ENCODE assay signal across 26 mouse cellular contexts in genomic region chr19:28577023-28577422, GRCm38 (mm10).
A peak's percentile ranks its signal among the peaks of the same experiment; 100 is the strongest.
DNase-seq lines count a peak whose midpoint lies in the region; ATAC-seq and TF ChIP-seq lines count a peak whose summit lies in the region.
"Had no signal": no experiment of that assay in that cellular context is flagged by ENCODE, and none has a peak within 500 bp of the region (broad histone marks: within the 10 kb centered on the region; RNA-seq: fewer than 3 reads in every experiment).

No protein-coding gene starts in this region.

- TF ChIP-seq CTCF in lung, adult 2 months (IDR thresholded peaks at IDR 0.05; ENCODE audit: insufficient read depth, low read length), result no peak

- ATAC-seq in lung, embryonic 16.5 days (ENCODE audit: low read depth), result peak; percentile 87
- ATAC-seq in midbrain, embryonic 13.5 days, result no peak
- ATAC-seq: activated CD4-positive, CD25-positive, alpha-beta regulatory T cell, adult 4 months; intestine, embryonic 15.5 days; midbrain, embryonic 15.5 days had no signal

- WGBS in lung, embryonic 16.5 days, result 43% methylated on average over 12 of the region's 12 CpGs
- whole genome bisulfite sequencing in lung, adult 2 months, result 75% methylated on average over 12 of the region's 12 CpGs
- 93% methylated on average over 12 of the region's 12 CpGs for WGBS in midbrain, embryonic 13.5 days

- H3K27ac ChIP-seq in lung, embryonic 16.5 days (ENCODE audit: low read length), result peak overlapping the region; percentile 33; the same call in 1 of the 2 replicates
- no peak overlapping the region for H3K27ac ChIP-seq in midbrain, embryonic 13.5 days
- H3K27ac ChIP-seq: forebrain, embryonic 10.5 days; heart, embryonic 13.5 days; hindbrain, embryonic 14.5 days; intestine, embryonic 15.5 days; midbrain, embryonic 15.5 days; neural tube, embryonic 15.5 days had no signal

- H3K27me3 ChIP-seq in lung, embryonic 16.5 days (ENCODE audit: control insufficient read depth, insufficient read depth, low read depth, low read length), result no peaks in the 10 kb centered on the region
- peaks cover 15% of the 10 kb centered on the region for H3K27me3 ChIP-seq in midbrain, embryonic 13.5 days
- H3K27me3 ChIP-seq: heart, embryonic 13.5 days; intestine, embryonic 15.5 days; midbrain, embryonic 15.5 days; neural tube, embryonic 15.5 days had no signal

- no peaks in the 10 kb centered on the region for H3K36me3 ChIP-seq in lung, embryonic 16.5 days (ENCODE audit: control insufficient read depth, insufficient read depth, low read length)
- no peaks in the 10 kb centered on the region for H3K36me3 ChIP-seq in midbrain, embryonic 13.5 days
- H3K36me3 ChIP-seq: forebrain, embryonic 10.5 days; G1E; heart, embryonic 13.5 days; intestine, embryonic 15.5 days; midbrain, embryonic 15.5 days; neural tube, embryonic 15.5 days had no signal

- peak; percentile 10 to 16 for DNase-seq in frontal cortex, postnatal 36 days (ENCODE audit: low spot score in 2 of 2)
- no peak for DNase-seq in frontal cortex, postnatal 10 days (ENCODE audit: low spot score in 2 of 2)
- no peak for DNase-seq in lung, adult 2 months
- peak; percentile 44 to 48 for DNase-seq in layer of hippocampus, adult 8-10 months (ENCODE audit: low spot score in 2 of 2)
- peak; percentile 14 for DNase-seq in lung, postnatal 36 days
- no peak for DNase-seq in thymus, postnatal 14 days
- DNase-seq: adrenal gland, postnatal 10 days; cerebellum, adult 11 months; cerebellum, postnatal 25 days; embryo, embryonic 11 days; gastrocnemius, postnatal 10 days; heart, adult 18-20 months; left cerebral cortex, postnatal 4 days; liver; thymus, postnatal 4 days had no signal

- no peaks in the 10 kb centered on the region for H3K9me3 ChIP-seq in lung, embryonic 16.5 days (ENCODE audit: control insufficient read depth, low read length)
- H3K9me3 ChIP-seq in midbrain, embryonic 13.5 days, result no peaks in the 10 kb centered on the region
- H3K9me3 ChIP-seq: forebrain, embryonic 10.5 days; G1E; heart, embryonic 13.5 days; intestine, embryonic 15.5 days; megakaryocyte, embryonic 14.5 days; midbrain, embryonic 15.5 days; neural tube, embryonic 15.5 days had no signal

- no peak overlapping the region for H3K9ac ChIP-seq in lung, embryonic 16.5 days (ENCODE audit: low read length)
- no peak overlapping the region for H3K9ac ChIP-seq in midbrain, embryonic 13.5 days (replicated peaks)
- H3K9ac ChIP-seq: heart, embryonic 13.5 days; hindbrain, embryonic 14.5 days; intestine, embryonic 15.5 days; midbrain, embryonic 15.5 days; neural tube, embryonic 15.5 days had no signal

- H3K4me3 ChIP-seq in lung, embryonic 16.5 days (ENCODE audit: low read length), result no peak overlapping the region
- no peak overlapping the region for H3K4me3 ChIP-seq in lung, adult 2 months (replicated peaks; ENCODE audit: extremely low read depth, low read depth, low read length)
- no peak overlapping the region for H3K4me3 ChIP-seq in midbrain, embryonic 13.5 days (replicated peaks)
- H3K4me3 ChIP-seq: forebrain, embryonic 10.5 days; heart, embryonic 13.5 days; intestine, embryonic 15.5 days; megakaryocyte, embryonic 14.5 days; midbrain, embryonic 15.5 days; neural tube, embryonic 15.5 days had no signal

- H3K4me2 ChIP-seq in lung, embryonic 16.5 days (ENCODE audit: low read depth, low read length), result peak overlapping the region; percentile 33
- no peak overlapping the region for H3K4me2 ChIP-seq in midbrain, embryonic 13.5 days (replicated peaks)
- H3K4me2 ChIP-seq: heart, embryonic 13.5 days; hindbrain, embryonic 14.5 days; intestine, embryonic 15.5 days; midbrain, embryonic 15.5 days; neural tube, embryonic 15.5 days had no signal

- no peak for TF ChIP-seq POLR2A in lung, adult 2 months (IDR thresholded peaks at IDR 0.05; ENCODE audit: borderline replicate concordance, extremely low read depth, low read depth, low read length)

- peaks cover 2% of the 10 kb centered on the region; the same call in 1 of the 2 replicates for H3K4me1 ChIP-seq in lung, embryonic 16.5 days (replicated peaks; ENCODE audit: control insufficient read depth, insufficient read depth, low read length)
- H3K4me1 ChIP-seq in lung, adult 2 months (ENCODE audit: control insufficient read depth, insufficient read depth, low read length), result peaks cover 3% of the 10 kb centered on the region; the same call in 1 of the 2 replicates
- H3K4me1 ChIP-seq in midbrain, embryonic 13.5 days (replicated peaks), result peaks cover 14% of the 10 kb centered on the region
- H3K4me1 ChIP-seq: intestine, embryonic 15.5 days; megakaryocyte, embryonic 14.5 days had no signal

Comparison
In these comparisons a context has a peak if more than half of its experiments do, and no peak if none do; other contexts are left out.
1. DNase-seq: peak in frontal cortex, postnatal 36 days (2 of 2), layer of hippocampus, adult 8-10 months (2 of 2) and lung, postnatal 36 days (single experiment); none in frontal cortex, postnatal 10 days (0 of 2), lung, adult 2 months (single experiment) and thymus, postnatal 14 days (single experiment).